Mouse (Mus musculus) lung, postnatal 0 days (tissue): ENCODE measurements around the gene Cutc. TPM values are rescaled to one million over a fixed set of nuclear protein-coding genes. Genes with fewer than 3 reads are reported as not detected.
A peak's percentile ranks its signal among the peaks of the same experiment; 100 is the strongest.

Experiments used
- ATAC-seq: fragments of 200-750 bp; cut with Nextera tagmentation; 2 replicates; pipeline ENCODE4 v1.8.0; 2017; ENCODE audit warnings: moderate library complexity
- DNase-seq: peaks from one replicate; pipeline ENCODE4 v3.0.0-alpha.2; 2016; ENCODE audit warnings: low spot score
- H3K27ac ChIP-seq: fragments of 300-500 bp; sonication (generic); 2 replicates; pipeline ENCODE4 v1.5.1; 2014; ENCODE audit warnings: antibody characterized with exemption, mild to moderate bottlenecking, low read length, mixed read lengths
- H3K27me3 ChIP-seq: fragments of 300-500 bp; sonication (generic); replicated peaks from 2 replicates; pipeline ENCODE4 v1.6.1; 2014; ENCODE audit warnings: low read length, mixed read lengths; ENCODE audit not compliant: insufficient read depth
- H3K36me3 ChIP-seq: fragments of 300-500 bp; sonication (generic); 2 replicates; pipeline ENCODE4 v1.6.1; 2014; ENCODE audit warnings: low read length, mixed read lengths; ENCODE audit not compliant: insufficient read depth
- H3K4me1 ChIP-seq: fragments of 300-500 bp; sonication (generic); 2 replicates; pipeline ENCODE4 v1.6.1; 2014; ENCODE audit warnings: antibody characterized with exemption, low read depth, low read length, mixed read lengths; ENCODE audit not compliant: insufficient read depth
- H3K4me2 ChIP-seq: fragments of 300-500 bp; sonication (generic); replicated peaks from 2 replicates; pipeline ENCODE4 v1.6.1; 2014; ENCODE audit warnings: low read depth, mild to moderate bottlenecking, low read length, moderate library complexity, mixed read lengths
- H3K4me3 ChIP-seq: fragments of 300-500 bp; sonication (generic); 2 replicates; pipeline ENCODE4 v1.5.1; 2014; ENCODE audit warnings: low read depth, low read length
- H3K9ac ChIP-seq: fragments of 300-500 bp; sonication (generic); replicated peaks from 2 replicates; pipeline ENCODE4 v1.6.1; 2014; ENCODE audit warnings: low read depth, mild to moderate bottlenecking
- H3K9me3 ChIP-seq: fragments of 300-500 bp; sonication (generic); 2 replicates; pipeline ENCODE4 v1.6.1; 2016; ENCODE audit warnings: low read length, mixed read lengths
- CTCF ChIP-seq: IDR thresholded peaks from 2 replicates; pipeline ENCODE4 v1.5.1; 2016; ENCODE audit warnings: antibody characterized with exemption, mild to moderate bottlenecking
- EP300 ChIP-seq: IDR thresholded peaks from 2 replicates; pipeline ENCODE4 v1.6.1; 2016; ENCODE audit warnings: antibody characterized with exemption, mild to moderate bottlenecking, control low read depth
- WGBS: fragments of 180-500 bp; shearing (Covaris S2); extraction: QIAGEN DNeasy Blood & Tissue Kit; methylation state at CpG from one replicate; pipeline ENCODE4 v1.1.7; 2014; 5-methylcytosine and 5-hydroxymethylcytosine counted together
- polyA plus RNA-seq: library from polyadenylated mRNA; unstranded; fragments of >200 nt; fragmentation: Nextera tagmentation; extraction: Ambion mirVana; gene quantifications from 2 replicates; pipeline ENCODE4 v1.2.1, GENCODE M21; 2015

Cutc gene
- polyA plus RNA-seq, 1 experiment from 2014 or later, result 17.1 TPM

- no peak for TF ChIP-seq EP300
- TF ChIP-seq CTCF, result no peak
- no peaks in the 10 kb centered on the region for H3K9me3 ChIP-seq
Observed at GRCm38 (mm10) chr19:43815661-43816414, 63.0 kb downstream of the Cutc start.

More at GRCm38 (mm10) chr19:43815661-43816414, 63.0 kb downstream of the Cutc start:
- H3K4me1 ChIP-seq, result no peaks in the 10 kb centered on the region
- DNase-seq (no peak), ATAC-seq (no peak)
- H3K4me2 ChIP-seq, result peak overlapping the region; percentile 25; the same call in 1 of the 2 replicates
- no peaks in the 10 kb centered on the region for H3K36me3 ChIP-seq
- no peaks in the 10 kb centered on the region for H3K27me3 ChIP-seq
- H3K27ac ChIP-seq, result no peak overlapping the region
- H3K4me3 ChIP-seq, result peak overlapping the region; percentile 2; the same call in 1 of the 2 replicates
- H3K9ac ChIP-seq, result no peak overlapping the region
- WGBS, result 44% methylated on average over 14 of the region's 14 CpGs

Other genes starting within 250 kb of the Cutc start
- 14.2 and 15.6 TPM in 2 replicates for gene Got1, start 228.4 kb upstream of the Cutc start, polyA plus RNA-seq
- gene Nkx2-3, start 140.7 kb upstream of the Cutc start, polyA plus RNA-seq, result not detected in 2 replicates
- gene Slc25a28, start 78.1 kb upstream of the Cutc start, polyA plus RNA-seq, result 11.9 and 13.3 TPM in 2 replicates
- 5.1 and 6.1 TPM in 2 replicates for gene Entpd7, start 63.3 kb upstream of the Cutc start, polyA plus RNA-seq
- gene Cox15, start within 50 bp of the Cutc start, polyA plus RNA-seq, result 4.5 and 5.7 TPM in 2 replicates
- 0.02 TPM in 1 of 2 replicates, not detected in the other for gene Abcc2, start 29.2 kb downstream of the Cutc start, polyA plus RNA-seq
- gene Dnmbp, start 187.2 kb downstream of the Cutc start, polyA plus RNA-seq, result 10.0 and 10.2 TPM in 2 replicates
- gene Cpn1, start 233.6 kb downstream of the Cutc start, polyA plus RNA-seq, result 5.0 and 5.1 TPM in 2 replicates